Mouse (Mus musculus) cerebellum, postnatal 36 days (tissue): ENCODE data around the gene Gm21913.
"Not testable (repeated sequence)": the region's sequence is repeated elsewhere in the genome, so short reads cannot be mapped to it uniquely, and the experiment has no call there.

Source experiments
- DNase-seq, 2 experiments: peaks; one replicate each; pipeline ENCODE4 v3.0.0; 2021 to 2022; ENCODE audit warnings: mixed read lengths in 2 of 2

Gm21913 gene

DNA sequence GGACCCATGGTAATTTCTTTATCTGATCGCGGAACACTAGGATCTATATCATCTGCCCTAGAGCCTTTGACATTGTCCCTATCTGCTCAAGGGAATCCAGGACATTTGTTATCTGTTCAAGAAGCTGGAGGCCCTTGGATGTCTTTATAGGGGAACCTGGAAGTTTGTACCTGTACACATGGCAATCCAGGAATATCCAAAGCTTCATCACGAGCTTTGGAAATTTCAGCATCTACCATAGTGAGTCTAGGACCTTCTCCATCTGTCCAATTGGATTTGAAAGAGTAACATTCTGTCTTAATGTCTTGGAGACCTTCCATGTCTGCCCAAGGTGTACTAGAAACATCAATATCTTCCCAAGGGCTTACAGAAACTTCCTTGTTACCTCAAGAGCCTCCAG, at the start of gene Gm21913:
Gm21913 (plus strand) TSS at position 301 of the 400 bp plus-strand sequence.
- not testable (repeated sequence) for DNase-seq
